Mouse (Mus musculus) forebrain, embryonic 10.5 days (tissue): ENCODE measurements at regions not wholly inside any gene's neighbourhood (a gene's known extent, or its start where the extent isn't known, plus 50 kb on each side); places are given as distances from the start of the nearest gene placed in this dataset.
A peak's percentile ranks its signal among the peaks of the same experiment; 100 is the strongest.

Experiments
- DNase-seq: peaks from one replicate; pipeline ENCODE4 v3.0.0-alpha.2; 2017; ENCODE audit warnings: low spot score; ENCODE audit errors: extremely low spot score
- H3K27ac ChIP-seq: fragments of 300-500 bp; sonication (generic); 2 replicates; pipeline ENCODE4 v1.5.1; 2016; ENCODE audit warnings: mild to moderate bottlenecking
- H3K27me3 ChIP-seq: fragments of 300-500 bp; sonication (generic); 2 replicates; pipeline ENCODE4 v1.6.1; 2016; ENCODE audit warnings: mild to moderate bottlenecking; ENCODE audit not compliant: poor library complexity, severe bottlenecking
- H3K36me3 ChIP-seq: fragments of 300-500 bp; sonication (generic); replicated peaks from 2 replicates; pipeline ENCODE4 v1.6.1; 2016; ENCODE audit warnings: mild to moderate bottlenecking, moderate library complexity
- H3K4me1 ChIP-seq: fragments of 300-500 bp; sonication (generic); 2 replicates; pipeline ENCODE4 v1.6.1; 2016
- H3K4me3 ChIP-seq: fragments of 300-500 bp; sonication (generic); 2 replicates; pipeline ENCODE4 v1.5.1; 2016; ENCODE audit warnings: mild to moderate bottlenecking, moderate library complexity
- H3K9me3 ChIP-seq: fragments of 300-500 bp; sonication (generic); 2 replicates; pipeline ENCODE4 v1.6.1; 2016; ENCODE audit warnings: mild to moderate bottlenecking, moderate library complexity
- WGBS: fragments of 180-500 bp; shearing (Covaris S2); methylation state at CpG from one replicate; pipeline ENCODE4 v1.1.7; 2016; 5-methylcytosine and 5-hydroxymethylcytosine counted together

DNA sequence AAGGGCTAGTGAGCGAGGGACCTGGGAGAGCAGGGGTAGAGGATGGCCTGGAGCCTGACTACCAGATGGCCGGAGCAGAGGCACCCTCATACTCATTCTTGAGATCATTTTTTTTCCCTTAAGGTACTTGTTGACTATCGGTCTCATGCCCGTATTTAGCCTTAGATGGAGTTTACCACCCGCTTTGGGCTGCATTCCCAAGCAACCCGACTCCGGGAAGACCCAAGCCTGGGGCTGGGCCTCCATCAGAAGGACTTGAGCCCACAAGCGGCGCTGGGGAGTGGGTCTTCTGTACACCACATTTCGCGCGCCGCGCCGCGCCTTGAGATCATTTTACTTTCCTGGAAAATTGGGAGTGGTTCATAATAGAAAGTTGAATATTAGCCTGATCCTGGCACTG is 789.2 kb upstream of the Ddx18 start:
- peak; percentile 100 for DNase-seq
- Histone ChIP-seq H3K36me3 (no peaks in the 10 kb centered on the region), H3K27ac (no peak overlapping the region), H3K4me3 (no peak overlapping the region), H3K4me1 (no peaks in the 10 kb centered on the region), H3K9me3 (peaks cover 3% of the 10 kb centered on the region; the same call in 1 of the 2 replicates), H3K27me3 (no peaks in the 10 kb centered on the region)
- 96% methylated on average over 16 of the region's 16 CpGs for WGBS

DNA sequence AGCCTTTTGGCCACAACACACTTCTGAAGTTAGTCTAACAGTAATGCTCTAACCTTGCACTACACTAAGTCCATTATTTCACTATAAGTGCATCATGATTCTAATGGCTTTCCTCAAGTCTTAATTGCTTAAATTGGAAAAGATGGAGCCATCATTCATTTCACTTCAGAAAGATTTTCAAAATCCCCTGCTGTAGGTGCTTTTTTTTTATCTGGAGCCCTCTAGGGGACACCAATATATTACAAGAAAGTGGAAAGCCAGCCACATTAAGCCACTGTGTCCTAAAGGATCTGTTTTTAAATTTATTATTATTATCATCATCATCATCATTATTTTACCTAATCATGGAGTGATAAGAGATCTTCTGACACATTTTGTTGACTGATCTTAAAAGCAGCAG is 783.7 kb upstream of the Ddx18 start:
- Histone ChIP-seq H3K27ac (no peak overlapping the region), H3K4me1 (no peaks in the 10 kb centered on the region), H3K9me3 (no peaks in the 10 kb centered on the region), H3K4me3 (no peak overlapping the region), H3K27me3 (no peaks in the 10 kb centered on the region), H3K36me3 (no peaks in the 10 kb centered on the region)
- DNase-seq, result no peak

DNA sequence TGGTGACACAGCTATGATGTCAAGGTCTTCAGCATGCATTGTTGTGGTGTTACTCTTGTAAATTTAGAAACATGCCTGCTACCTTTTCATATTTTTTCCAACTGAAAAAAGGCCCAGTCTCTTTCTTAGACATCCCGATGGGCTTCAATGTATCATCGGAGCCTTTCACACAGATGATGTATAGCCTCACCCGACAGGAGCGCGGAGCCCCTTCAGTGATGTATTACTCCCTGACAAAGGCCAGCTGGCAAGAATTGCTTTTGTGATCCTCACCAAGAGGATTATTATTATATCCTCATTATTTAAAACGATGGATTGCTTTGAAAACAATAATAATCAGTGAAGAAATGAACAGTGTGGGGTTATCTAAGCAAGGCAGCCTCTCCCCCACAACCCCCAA is 765.5 kb upstream of the Ddx18 start:
- H3K27ac ChIP-seq, result no peak overlapping the region
- no peak overlapping the region for H3K4me3 ChIP-seq
- no peak for DNase-seq
- H3K36me3 ChIP-seq, result no peaks in the 10 kb centered on the region
- no peaks in the 10 kb centered on the region for H3K27me3 ChIP-seq
- WGBS, result 92% methylated on average over 6 of the region's 6 CpGs
- no peaks in the 10 kb centered on the region for H3K9me3 ChIP-seq
- no peaks in the 10 kb centered on the region for H3K4me1 ChIP-seq

DNA sequence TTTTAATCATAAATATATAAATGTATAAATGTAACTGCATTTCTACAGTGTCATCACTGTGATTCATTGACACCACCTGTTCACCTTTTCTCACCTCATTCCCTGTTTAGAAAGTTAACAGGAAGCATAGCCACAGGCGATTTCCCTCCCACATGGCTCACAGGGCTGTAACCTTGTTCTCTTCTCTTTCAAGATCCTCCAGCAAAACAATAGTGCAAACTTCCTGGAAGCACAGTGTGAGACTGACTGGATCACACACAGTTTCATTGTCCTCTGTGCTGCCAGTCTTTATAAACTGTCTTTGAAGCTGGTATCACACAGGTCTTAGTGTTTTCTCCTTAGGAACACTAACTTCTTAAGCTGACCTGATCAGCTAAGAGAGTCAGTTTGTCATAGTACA is 760.5 kb upstream of the Ddx18 start:
- H3K27ac ChIP-seq, result no peak overlapping the region
- H3K9me3 ChIP-seq, result no peaks in the 10 kb centered on the region
- 50% methylated on average over 1 of the region's 1 CpGs for WGBS
- no peaks in the 10 kb centered on the region for H3K36me3 ChIP-seq
- no peaks in the 10 kb centered on the region for H3K27me3 ChIP-seq
- no peaks in the 10 kb centered on the region for H3K4me1 ChIP-seq
- H3K4me3 ChIP-seq, result no peak overlapping the region
- DNase-seq, result no peak
